Mouse (Mus musculus) hindbrain, embryonic 14.5 days (tissue): ENCODE data around the gene Afg3l1. TPM values are rescaled to one million over a fixed set of nuclear protein-coding genes. Genes with fewer than 3 reads are reported as not detected.
"Not testable (repeated sequence)": the region's sequence is repeated elsewhere in the genome, so short reads cannot be mapped to it uniquely, and the experiment has no call there.

Experiments used
- ATAC-seq: fragments of 200-750 bp; cut with Nextera tagmentation; 2 replicates; pipeline ENCODE4 v1.8.0; 2017; ENCODE audit warnings: moderate number of reproducible peaks, mild to moderate bottlenecking, moderate TSS enrichment, moderate library complexity; ENCODE audit not compliant: low FRiP score
- DNase-seq: peaks from one replicate; pipeline ENCODE4 v3.0.0-alpha.2; 2015; ENCODE audit warnings: low spot score
- H3K27ac ChIP-seq: fragments of 300-500 bp; sonication (generic); 2 replicates; pipeline ENCODE4 v1.5.1; 2014; ENCODE audit warnings: mild to moderate bottlenecking, moderate library complexity
- H3K27me3 ChIP-seq: fragments of 300-500 bp; sonication (generic); 2 replicates; pipeline ENCODE4 v1.6.1; 2014; ENCODE audit warnings: mild to moderate bottlenecking, low read length, mixed read lengths; ENCODE audit not compliant: control insufficient read depth, insufficient read depth
- H3K36me3 ChIP-seq: fragments of 300-500 bp; sonication (generic); replicated peaks from 2 replicates; pipeline ENCODE4 v1.6.1; 2014; ENCODE audit not compliant: control insufficient read depth, insufficient read depth
- H3K4me1 ChIP-seq: fragments of 300-500 bp; sonication (generic); replicated peaks from 2 replicates; pipeline ENCODE4 v1.6.1; 2014; ENCODE audit warnings: antibody characterized with exemption, low read length, mixed read lengths; ENCODE audit not compliant: control insufficient read depth, insufficient read depth
- H3K4me2 ChIP-seq: fragments of 300-500 bp; sonication (generic); replicated peaks from 2 replicates; pipeline ENCODE4 v1.6.1; 2014; ENCODE audit warnings: mild to moderate bottlenecking, moderate library complexity
- H3K4me3 ChIP-seq: fragments of 300-500 bp; sonication (generic); replicated peaks from 2 replicates; pipeline ENCODE4 v1.5.1; 2014; ENCODE audit warnings: mild to moderate bottlenecking, low read length
- H3K9ac ChIP-seq: fragments of 300-500 bp; sonication (generic); 2 replicates; pipeline ENCODE4 v1.6.1; 2014
- H3K9me3 ChIP-seq: fragments of 300-500 bp; sonication (generic); 2 replicates; pipeline ENCODE4 v1.6.1; 2016; ENCODE audit warnings: low read length; ENCODE audit not compliant: control insufficient read depth
- WGBS: fragments of 180-500 bp; shearing (Covaris S2); extraction: QIAGEN DNeasy Blood & Tissue Kit; methylation state at CpG from one replicate; pipeline ENCODE4 v1.1.7; 2014; 5-methylcytosine and 5-hydroxymethylcytosine counted together
- polyA plus RNA-seq: library from polyadenylated mRNA; unstranded; fragments of >200 nt; fragmentation: Nextera tagmentation; extraction: Ambion mirVana; gene quantifications from 2 replicates; pipeline ENCODE4 v1.2.1, GENCODE M21; 2014

Afg3l1 gene
- polyA plus RNA-seq, 1 experiment from 2014 or later = 36.5 TPM

DNA sequence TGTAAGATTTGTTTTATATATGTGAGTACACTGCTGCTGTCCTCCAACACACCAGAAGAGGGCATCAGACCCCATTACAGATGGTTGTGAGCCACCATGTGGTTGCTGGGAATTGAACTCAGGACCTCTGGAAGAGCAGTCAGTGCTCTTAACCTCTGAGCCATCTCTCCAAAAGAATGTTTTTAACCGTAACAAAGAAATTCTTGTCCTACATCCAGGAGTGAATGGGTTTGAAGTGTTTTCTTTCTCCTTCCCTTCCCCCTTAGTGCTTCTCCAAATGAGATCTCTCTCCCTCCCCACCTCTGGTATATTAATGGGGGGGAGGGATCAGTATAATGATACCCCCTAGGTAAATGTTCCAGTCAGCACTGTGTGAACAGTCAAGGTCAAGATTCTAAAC, 42.3 kb downstream of the Afg3l1 start:
- H3K27ac ChIP-seq, ATAC-seq, H3K9me3 ChIP-seq, DNase-seq, H3K27me3 ChIP-seq, H3K4me3 ChIP-seq, H3K9ac ChIP-seq: not testable (repeated sequence)
- peaks cover 17% of the 10 kb centered on the region for H3K4me1 ChIP-seq
- 0 out of 2 replicates have a peak overlapping the region, but pooled peaks have one; percentile 76 for H3K4me2 ChIP-seq
- WGBS = 97% methylated on average over 1 of the region's 1 CpGs
- H3K36me3 ChIP-seq = peaks cover 45% of the 10 kb centered on the region

DNA sequence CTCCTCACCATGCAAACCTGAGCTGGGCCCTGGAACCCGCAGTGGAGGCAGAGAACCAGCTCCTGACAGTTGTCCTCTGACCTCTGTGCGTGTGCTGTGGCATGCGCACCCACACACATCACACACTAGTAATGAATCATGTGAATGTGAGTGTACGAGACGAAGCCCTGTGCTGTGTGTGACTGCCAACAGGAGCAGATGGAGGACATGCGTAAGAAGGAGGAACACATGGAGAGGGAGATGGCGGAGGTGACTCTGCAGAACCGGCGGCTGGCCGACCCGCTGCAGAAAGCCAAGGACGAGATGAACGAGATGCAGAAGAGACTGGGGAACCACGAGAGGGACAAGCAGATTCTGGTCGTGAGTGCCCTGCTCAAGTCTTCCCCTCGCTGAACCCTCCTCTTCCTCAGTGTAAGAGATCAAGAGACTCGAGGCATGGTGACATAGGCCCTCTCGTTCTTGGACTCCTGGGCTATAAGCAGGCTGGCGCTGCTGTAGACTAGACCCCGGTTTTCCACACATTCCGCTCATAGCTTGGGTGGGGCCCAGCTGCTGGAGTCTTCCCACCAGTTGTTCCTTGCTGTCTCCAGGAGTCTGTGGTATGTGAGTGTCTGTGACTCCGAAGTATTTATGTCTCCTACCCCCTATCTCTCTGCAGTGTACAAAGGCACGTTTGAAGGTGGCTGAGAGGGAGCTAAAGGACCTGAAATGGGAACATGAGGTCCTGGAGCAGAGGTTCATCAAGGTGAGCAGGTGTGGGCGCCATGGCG, 50.2 kb downstream of the Afg3l1 start:
- no peak overlapping the region for H3K27ac ChIP-seq
- DNase-seq = no peak
- H3K4me1 ChIP-seq = no peaks in the 10 kb centered on the region
- H3K9me3 ChIP-seq = no peaks in the 10 kb centered on the region
- no peak overlapping the region for H3K4me2 ChIP-seq
- no peak overlapping the region for H3K9ac ChIP-seq
- H3K36me3 ChIP-seq = peaks cover 99% of the 10 kb centered on the region
- ATAC-seq = no peak
- no peaks in the 10 kb centered on the region for H3K27me3 ChIP-seq
- 93% methylated on average over 25 of the region's 25 CpGs for WGBS
- no peak overlapping the region for H3K4me3 ChIP-seq

- Histone ChIP-seq H3K4me3 (no peak overlapping the region), H3K36me3 (peaks cover 55% of the 10 kb centered on the region), H3K9ac (no peak overlapping the region), H3K27me3 (peaks cover 6% of the 10 kb centered on the region; the same call in 1 of the 2 replicates), H3K4me1 (no peaks in the 10 kb centered on the region), H3K9me3 (no peaks in the 10 kb centered on the region), H3K4me2 (no peak overlapping the region), H3K27ac (no peak overlapping the region)
- WGBS = 94% methylated on average over 9 of the region's 9 CpGs
- ATAC-seq (no peak), DNase-seq (no peak)
These were observed 58.7 kb downstream of the Afg3l1 start for GRCm38 (mm10) chr8:123536242-123536989.

DNA sequence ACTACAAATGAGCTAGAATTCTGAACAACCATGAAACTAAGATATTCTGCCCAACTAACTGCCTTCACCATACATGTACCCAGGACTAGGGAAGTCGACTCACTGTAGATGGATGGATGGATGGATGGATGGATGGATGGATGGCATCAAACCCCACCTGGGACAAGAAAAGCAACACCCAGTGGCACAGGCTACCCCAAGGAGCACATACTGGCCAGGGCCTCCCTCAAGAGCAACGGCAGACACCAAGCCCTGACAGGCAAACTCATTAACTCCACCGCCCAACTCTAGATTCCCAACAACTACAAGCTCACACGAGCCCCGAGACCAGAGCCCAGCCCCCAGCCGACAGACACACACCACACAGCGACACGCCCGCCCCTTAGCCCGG, 59.3 kb downstream of the Afg3l1 start:
- Histone ChIP-seq H3K4me1 (no peaks in the 10 kb centered on the region), H3K9me3 (no peaks in the 10 kb centered on the region), H3K9ac (no peak overlapping the region), H3K4me2 (no peak overlapping the region), H3K27me3 (peaks cover 6% of the 10 kb centered on the region; the same call in 1 of the 2 replicates), H3K4me3 (no peak overlapping the region), H3K27ac (no peak overlapping the region), H3K36me3 (peaks cover 50% of the 10 kb centered on the region)
- WGBS = 20% methylated on average over 10 of the region's 10 CpGs
- no peak for DNase-seq
- ATAC-seq = no peak

- not testable (repeated sequence) for H3K4me2 ChIP-seq, H3K9me3 ChIP-seq, H3K4me3 ChIP-seq, H3K4me1 ChIP-seq, ATAC-seq, DNase-seq, H3K27me3 ChIP-seq, H3K27ac ChIP-seq, H3K9ac ChIP-seq
- peaks cover 43% of the 10 kb centered on the region for H3K36me3 ChIP-seq
- 93% methylated on average over 3 of the region's 14 CpGs for whole genome bisulfite sequencing
These were observed 59.9 kb downstream of the Afg3l1 start for GRCm38 (mm10) chr8:123537641-123538040.

Other genes with a start within 250 kb of the Afg3l1 start
- 8.4 and 9.1 TPM in 2 replicates for gene Spata2l, start 241.7 kb upstream of the Afg3l1 start, polyA plus RNA-seq
- 18.5 and 19.5 TPM in 2 replicates for gene Zfp276, start 223.7 kb upstream of the Afg3l1 start, polyA plus RNA-seq
- 57.7 and 58.8 TPM in 2 replicates for gene Vps9d1, start 223.6 kb upstream of the Afg3l1 start, polyA plus RNA-seq
- gene Fanca, start 159.3 kb upstream of the Afg3l1 start, polyA plus RNA-seq = 7.4 and 8.3 TPM in 2 replicates
- 32.4 and 33.1 TPM in 2 replicates for gene Spire2, start 145.2 kb upstream of the Afg3l1 start, polyA plus RNA-seq
- gene Tcf25, start 104.2 kb upstream of the Afg3l1 start, polyA plus RNA-seq = 371 and 380 TPM in 2 replicates
- 0.10 and 0.21 TPM in 2 replicates for gene Mc1r, start 70.8 kb upstream of the Afg3l1 start, polyA plus RNA-seq
- 1,715 and 1,766 TPM in 2 replicates for gene Tubb3, start 66.5 kb upstream of the Afg3l1 start, polyA plus RNA-seq
- gene Def8, start 54.4 kb upstream of the Afg3l1 start, polyA plus RNA-seq = 45.3 and 52.2 TPM in 2 replicates
- 91.3 and 92.0 TPM in 2 replicates for gene Dbndd1, start 37.6 kb downstream of the Afg3l1 start, polyA plus RNA-seq
- gene Gas8, start 40.9 kb downstream of the Afg3l1 start, polyA plus RNA-seq = 37.5 and 38.8 TPM in 2 replicates
- 14.3 and 14.9 TPM in 2 replicates for gene Rhou, start 176.0 kb downstream of the Afg3l1 start, polyA plus RNA-seq